Mouse (Mus musculus) lung, embryonic 14.5 days (tissue): ENCODE measurements at regions not wholly inside any gene's neighbourhood (a gene's known extent, or its start where the extent isn't known, plus 50 kb on each side); places are given as distances from the start of the nearest gene placed in this dataset.

Source experiments
- ATAC-seq: fragments of 200-750 bp; cut with Nextera tagmentation; 2 replicates; pipeline ENCODE4 v1.8.0; 2017; ENCODE audit warnings: mild to moderate bottlenecking, moderate TSS enrichment, moderate library complexity; ENCODE audit not compliant: insufficient read depth
- DNase-seq: peaks from one replicate; pipeline ENCODE4 v3.0.0-alpha.2; 2015
- H3K27ac ChIP-seq: fragments of 300-500 bp; sonication (generic); 2 replicates; pipeline ENCODE4 v1.5.1; 2014; ENCODE audit warnings: low read depth, mild to moderate bottlenecking, moderate library complexity
- H3K27me3 ChIP-seq: fragments of 300-500 bp; sonication (generic); 2 replicates; pipeline ENCODE4 v1.6.1; 2014; ENCODE audit warnings: low read length, control low read depth; ENCODE audit not compliant: insufficient read depth
- H3K36me3 ChIP-seq: fragments of 300-500 bp; sonication (generic); 2 replicates; pipeline ENCODE4 v1.6.1; 2014; ENCODE audit warnings: control low read depth; ENCODE audit not compliant: insufficient read depth
- H3K4me1 ChIP-seq: fragments of 300-500 bp; sonication (generic); 2 replicates; pipeline ENCODE4 v1.6.1; 2014; ENCODE audit warnings: antibody characterized with exemption, control low read depth; ENCODE audit not compliant: insufficient read depth
- H3K4me2 ChIP-seq: fragments of 300-500 bp; sonication (generic); 2 replicates; pipeline ENCODE4 v1.6.1; 2014; ENCODE audit warnings: mild to moderate bottlenecking
- H3K4me3 ChIP-seq: fragments of 300-500 bp; sonication (generic); 2 replicates; pipeline ENCODE4 v1.5.1; 2014; ENCODE audit warnings: low read depth, low read length
- H3K9ac ChIP-seq: fragments of 300-500 bp; sonication (generic); 2 replicates; pipeline ENCODE4 v1.6.1; 2014
- H3K9me3 ChIP-seq: fragments of 300-500 bp; sonication (generic); 2 replicates; pipeline ENCODE4 v1.6.1; 2016; ENCODE audit warnings: low read depth, low read length, control low read depth
- CTCF ChIP-seq: IDR thresholded peaks from 2 replicates; pipeline ENCODE4 v1.5.1; 2016; ENCODE audit warnings: antibody characterized with exemption, low read depth
- WGBS: fragments of 180-500 bp; shearing (Covaris S2); extraction: QIAGEN DNeasy Blood & Tissue Kit; methylation state at CpG from one replicate; pipeline ENCODE4 v1.1.7; 2014; 5-methylcytosine and 5-hydroxymethylcytosine counted together

- no peak overlapping the region for H3K4me3 ChIP-seq
- no peak for DNase-seq
- WGBS = 51% methylated on average over 6 of the region's 6 CpGs
- ATAC-seq = peak; percentile 81
- H3K36me3 ChIP-seq = no peaks in the 10 kb centered on the region
- no peak overlapping the region for H3K9ac ChIP-seq
- TF ChIP-seq CTCF = no peak
- H3K27ac ChIP-seq = peak overlapping the region; percentile 54; the same call in 1 of the 2 replicates
- no peaks in the 10 kb centered on the region for H3K27me3 ChIP-seq
- H3K4me2 ChIP-seq = no peak overlapping the region
- H3K4me1 ChIP-seq = no peaks in the 10 kb centered on the region
- no peaks in the 10 kb centered on the region for H3K9me3 ChIP-seq
Observed at GRCm38 (mm10) chr12:15698042-15698771, 118.5 kb downstream of the Trib2 start.

DNA sequence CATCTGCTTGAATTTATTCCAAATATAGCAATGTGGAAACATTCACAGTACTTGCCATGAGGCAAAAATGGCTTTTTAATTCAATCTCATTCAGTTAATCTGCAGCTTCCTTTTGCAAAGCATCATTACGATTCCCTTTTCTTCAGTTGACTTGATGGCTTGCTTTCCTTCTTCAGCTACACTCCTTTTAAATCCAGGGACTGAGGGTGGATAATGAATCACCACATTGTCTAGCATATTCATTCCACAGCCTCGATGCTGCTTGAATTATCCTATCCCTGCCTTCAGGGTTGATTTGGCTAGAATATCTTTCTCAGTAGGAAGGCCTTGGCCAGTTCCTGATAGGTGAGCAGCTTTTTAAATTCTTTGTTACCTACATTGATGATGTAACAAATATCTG, 128.4 kb downstream of the Trib2 start:
- H3K9ac ChIP-seq = no peak overlapping the region
- TF ChIP-seq CTCF = no peak
- H3K4me3 ChIP-seq = no peak overlapping the region
- ATAC-seq = no peak
- no peak overlapping the region for H3K4me2 ChIP-seq
- WGBS = 68% methylated on average over 2 of the region's 2 CpGs
- H3K27ac ChIP-seq = no peak overlapping the region
- H3K27me3 ChIP-seq = no peaks in the 10 kb centered on the region
- no peak for DNase-seq
- no peaks in the 10 kb centered on the region for H3K36me3 ChIP-seq
- H3K9me3 ChIP-seq = no peaks in the 10 kb centered on the region
- no peaks in the 10 kb centered on the region for H3K4me1 ChIP-seq

DNA sequence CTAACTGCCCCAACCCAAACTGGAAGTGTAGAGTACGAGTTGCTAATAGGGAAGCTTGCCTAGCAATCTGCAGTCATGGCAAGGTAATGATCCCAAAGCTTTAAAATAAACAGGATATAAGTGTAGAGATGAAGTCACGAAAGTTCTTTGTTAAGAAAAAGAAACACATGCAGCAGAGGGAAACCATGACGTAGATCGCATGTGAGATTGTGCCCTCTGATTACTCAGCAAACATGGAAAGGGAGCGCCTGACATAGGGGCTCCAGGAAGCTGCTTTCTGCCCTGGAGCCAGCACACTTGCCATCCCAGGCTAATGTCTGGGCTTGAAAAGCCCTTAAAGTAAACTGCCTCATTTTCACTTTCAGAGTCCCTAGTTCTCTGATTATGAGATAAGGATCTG, 132.4 kb downstream of the Trib2 start:
- Histone ChIP-seq H3K4me2 (no peak overlapping the region), H3K9ac (no peak overlapping the region), H3K27ac (no peak overlapping the region), H3K27me3 (no peaks in the 10 kb centered on the region), H3K4me1 (no peaks in the 10 kb centered on the region), H3K4me3 (no peak overlapping the region), H3K9me3 (no peaks in the 10 kb centered on the region), H3K36me3 (no peaks in the 10 kb centered on the region)
- no peak for TF ChIP-seq CTCF
- DNase-seq = peak; percentile 53
- WGBS = 35% methylated on average over 5 of the region's 5 CpGs
- ATAC-seq = 0 out of 2 replicates have a peak, but pooled peaks have one; percentile 11

DNA sequence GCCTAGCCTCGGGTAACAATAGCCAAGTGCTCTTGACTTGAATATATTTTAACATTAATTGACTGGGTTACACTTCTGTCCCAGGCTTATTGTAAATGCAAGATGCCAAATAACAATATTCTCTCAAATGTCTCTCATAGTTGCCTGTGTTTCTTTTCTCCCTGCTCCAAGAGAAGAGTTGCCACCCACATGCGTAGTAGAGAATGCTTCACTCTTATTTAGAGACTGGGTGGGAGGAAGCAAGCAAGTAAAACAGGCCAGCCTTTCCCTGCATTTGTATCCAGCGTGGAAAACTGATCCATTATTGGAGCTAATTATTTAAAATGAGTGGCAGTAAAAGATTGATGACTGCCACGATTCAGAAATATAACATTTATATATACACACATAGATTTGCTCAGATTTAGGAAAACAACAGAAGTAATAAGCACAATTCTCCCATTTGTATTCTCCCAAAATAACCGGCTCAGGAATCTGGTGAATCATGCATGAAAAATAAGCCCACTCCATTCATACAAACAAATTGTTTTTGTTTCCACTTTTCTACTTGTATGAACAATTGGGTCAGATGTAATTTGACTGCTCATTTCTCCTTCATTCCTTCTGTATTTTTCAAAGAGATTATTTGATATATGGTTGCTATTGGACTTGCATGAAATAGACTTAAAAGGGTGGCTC, 134.9 kb downstream of the Trib2 start:
- no peaks in the 10 kb centered on the region for H3K9me3 ChIP-seq

GRCm38 (mm10) chr12:15676127-15676526, 140.6 kb downstream of the Trib2 start:
- H3K27me3 ChIP-seq = no peaks in the 10 kb centered on the region
- H3K27ac ChIP-seq = no peak overlapping the region
- no peaks in the 10 kb centered on the region for H3K4me1 ChIP-seq
- no peak overlapping the region for H3K4me2 ChIP-seq
- no peaks in the 10 kb centered on the region for H3K36me3 ChIP-seq
- DNase-seq (no peak), ATAC-seq (no peak)
- H3K9ac ChIP-seq = no peak overlapping the region
- no peaks in the 10 kb centered on the region for H3K9me3 ChIP-seq
- no peak for TF ChIP-seq CTCF
- 67% methylated on average over 3 of the region's 3 CpGs for WGBS
- H3K4me3 ChIP-seq = no peak overlapping the region

More for the DNA sequence above, 134.9 kb downstream of the Trib2 start:
- TF ChIP-seq CTCF = no peak
- ATAC-seq (no peak), DNase-seq (no peak)
- Histone ChIP-seq H3K4me3 (no peak overlapping the region), H3K36me3 (no peaks in the 10 kb centered on the region), H3K4me1 (no peaks in the 10 kb centered on the region), H3K9ac (no peak overlapping the region), H3K27ac (no peak overlapping the region), H3K4me2 (no peak overlapping the region), H3K27me3 (no peaks in the 10 kb centered on the region)
- 72% methylated on average over 5 of the region's 5 CpGs for WGBS

DNA sequence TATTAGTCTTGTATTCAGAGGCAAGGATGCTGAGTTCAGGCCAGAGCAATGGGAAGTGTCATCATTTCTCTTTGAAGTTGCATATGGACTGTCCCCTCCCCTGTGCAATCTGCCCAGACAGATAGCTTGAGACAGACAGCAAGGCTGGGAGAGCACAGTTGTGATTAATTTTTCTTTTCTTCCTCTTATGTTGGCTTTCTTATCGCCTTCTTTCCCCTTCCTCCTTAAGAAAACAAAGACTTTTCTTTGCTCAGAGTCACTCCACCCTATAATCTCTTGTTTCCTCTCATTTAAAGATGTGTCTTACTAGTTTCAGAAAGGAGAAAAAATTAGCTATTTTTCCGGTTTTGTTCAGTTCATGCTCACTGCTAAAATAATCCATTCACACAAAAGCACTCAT, 157.0 kb downstream of the Trib2 start:
- no peak for TF ChIP-seq CTCF
- ATAC-seq = no peak
- Histone ChIP-seq H3K9ac (no peak overlapping the region), H3K9me3 (no peaks in the 10 kb centered on the region), H3K4me1 (no peaks in the 10 kb centered on the region), H3K36me3 (no peaks in the 10 kb centered on the region), H3K4me2 (no peak overlapping the region), H3K27ac (no peak overlapping the region), H3K4me3 (no peak overlapping the region), H3K27me3 (no peaks in the 10 kb centered on the region)
- DNase-seq = peak; percentile 7
- 32% methylated on average over 2 of the region's 2 CpGs for WGBS

DNA sequence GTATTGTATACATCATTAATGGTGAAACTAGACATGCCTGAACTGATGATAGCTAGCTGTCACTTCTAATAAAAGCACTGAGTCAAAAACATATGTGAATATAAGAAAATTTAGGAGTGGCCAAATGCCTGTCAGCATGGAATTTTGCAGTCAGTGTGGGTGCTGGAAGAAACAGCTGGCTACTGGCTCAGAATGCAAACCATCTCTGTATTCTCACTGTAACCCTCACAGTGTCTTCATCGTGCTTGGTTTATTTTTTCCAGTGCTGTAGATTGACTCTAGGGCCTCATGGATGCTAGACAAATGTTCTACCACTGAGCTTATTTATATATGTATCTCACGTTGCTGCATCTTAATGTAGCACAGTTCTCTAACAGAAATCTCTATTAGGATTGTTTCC, 157.4 kb downstream of the Trib2 start:
- no peaks in the 10 kb centered on the region for H3K4me1 ChIP-seq
- 40% methylated on average over 2 of the region's 2 CpGs for WGBS
- H3K27me3 ChIP-seq = no peaks in the 10 kb centered on the region
- H3K4me2 ChIP-seq = no peak overlapping the region
- DNase-seq (peak; percentile 19), ATAC-seq (no peak)
- H3K27ac ChIP-seq = no peak overlapping the region
- H3K4me3 ChIP-seq = no peak overlapping the region
- H3K9me3 ChIP-seq = no peaks in the 10 kb centered on the region
- H3K36me3 ChIP-seq = no peaks in the 10 kb centered on the region
- no peak overlapping the region for H3K9ac ChIP-seq
- TF ChIP-seq CTCF = no peak
